Mouse (Mus musculus): ENCODE data around the gene Tjap1.

Gene Tjap1

DNA sequence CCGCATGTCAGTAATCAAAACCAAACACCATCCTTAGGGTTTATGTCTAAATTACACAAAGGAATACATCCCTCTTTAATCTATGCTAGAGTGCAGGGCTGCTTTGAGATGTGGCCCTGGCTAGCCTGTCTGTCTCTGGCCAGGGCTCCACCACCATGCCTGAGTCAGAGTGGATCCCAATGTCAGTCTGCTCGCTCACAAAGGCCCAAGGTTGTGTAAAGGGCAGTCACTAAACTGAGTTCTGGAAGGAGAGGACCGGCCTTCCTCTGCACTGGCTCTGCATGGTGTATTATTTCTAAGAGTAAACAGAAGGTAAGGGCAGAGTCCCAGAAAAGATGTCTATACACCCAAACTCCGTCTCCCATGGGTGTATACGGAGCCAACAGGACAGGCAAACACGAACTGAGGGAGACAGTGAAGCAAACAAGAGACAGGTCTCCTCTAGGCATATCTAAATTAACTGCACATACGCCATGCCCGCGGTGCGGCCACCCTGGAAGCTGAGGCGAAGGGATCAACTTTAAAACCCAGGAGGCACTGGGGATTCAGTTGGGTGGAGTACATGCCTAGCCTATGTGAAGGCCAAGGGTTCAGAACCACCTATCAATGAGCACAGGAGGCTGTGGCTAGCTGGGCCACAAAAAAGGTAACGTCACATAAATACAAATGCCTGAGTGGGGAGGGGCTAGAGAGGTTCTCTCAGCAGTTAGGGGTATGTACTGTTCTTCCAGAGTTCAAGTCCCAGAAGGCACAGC is 4.6 kb downstream of the Tjap1 start:
- no peak for DNase-seq

DNA sequence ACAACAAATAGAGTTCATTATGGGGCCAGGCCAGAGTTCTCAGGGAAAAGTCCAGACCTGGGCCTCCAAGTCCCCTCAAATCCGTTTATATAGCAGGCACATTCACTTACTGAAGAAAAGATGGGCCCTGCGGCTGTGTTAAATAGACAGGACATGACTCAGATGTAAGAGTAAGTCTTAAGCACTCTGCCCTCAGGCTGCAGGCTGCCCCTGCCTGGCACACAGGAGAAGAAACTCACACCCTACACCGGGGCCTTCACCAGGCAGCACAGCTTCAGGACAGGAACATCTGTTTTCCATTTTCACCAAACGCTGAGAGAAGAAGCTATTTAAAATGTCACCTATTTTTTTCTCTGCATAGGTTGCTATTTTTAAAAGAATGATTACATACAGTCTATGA is 5.2 kb downstream of the Tjap1 start:
- no peak for DNase-seq

DNA sequence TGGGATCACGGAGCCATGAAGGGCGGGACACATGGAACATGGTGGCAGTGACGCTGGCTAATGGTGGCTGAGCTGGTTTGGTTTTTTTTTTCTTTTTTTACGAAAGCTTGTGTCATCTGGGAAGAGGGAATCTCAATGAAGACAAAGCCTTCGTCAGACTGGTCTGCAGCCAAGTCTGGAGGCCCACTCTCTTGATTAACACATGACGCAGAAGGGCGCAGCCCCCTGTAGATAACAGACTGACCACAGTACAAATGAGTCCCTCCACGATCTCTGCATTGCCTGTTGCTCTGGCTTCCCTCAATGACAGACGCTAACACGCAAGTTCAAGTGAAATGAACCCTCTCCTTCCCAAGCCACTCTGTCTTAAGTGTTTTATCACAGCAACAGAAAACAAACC is 7.3 kb downstream of the Tjap1 start:
- DNase-seq, result peak in 1 of 2 experiments; percentile 6

DNA sequence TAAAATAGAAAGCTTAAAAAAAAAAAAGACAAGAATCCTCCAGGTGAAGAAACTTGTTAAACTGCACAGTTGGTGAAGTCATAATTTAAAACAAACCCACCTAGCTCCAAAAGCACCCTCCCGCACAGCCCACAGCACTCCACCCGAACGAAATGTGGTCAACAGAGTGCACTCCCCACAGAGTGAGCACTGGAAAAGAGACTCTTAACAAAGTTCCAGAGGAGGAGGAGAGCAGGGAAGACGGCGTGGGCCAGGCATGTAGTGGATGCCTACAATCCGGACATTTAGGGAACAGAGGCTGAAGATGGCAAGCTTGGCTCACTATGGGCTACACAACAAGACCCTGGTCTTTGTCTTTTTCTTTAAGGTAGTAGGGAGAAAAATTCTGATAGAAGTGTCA is 7.8 kb downstream of the Tjap1 start:
- peak in 1 of 2 experiments; percentile 25 for DNase-seq

DNA sequence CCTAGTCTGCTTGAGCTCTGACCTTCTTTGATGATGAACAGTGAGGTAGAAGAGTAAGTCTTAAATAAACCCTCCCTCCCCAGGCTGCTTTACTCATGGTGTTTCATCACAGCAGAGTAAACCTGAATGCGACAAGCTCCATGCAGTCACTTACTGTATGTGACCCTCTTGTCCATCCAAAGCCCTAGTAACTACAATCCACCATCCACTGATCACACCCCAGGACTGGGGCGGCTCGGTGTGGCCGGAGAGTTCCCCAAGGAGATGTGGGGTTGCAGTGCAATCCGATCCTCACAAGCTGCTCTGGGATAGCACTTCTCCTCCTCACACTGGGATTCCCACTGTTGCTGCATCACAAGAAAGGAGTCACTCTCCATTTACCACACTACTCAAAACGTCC is 8.4 kb downstream of the Tjap1 start:
- DNase-seq, result peak in 1 of 2 experiments; percentile 30

DNA sequence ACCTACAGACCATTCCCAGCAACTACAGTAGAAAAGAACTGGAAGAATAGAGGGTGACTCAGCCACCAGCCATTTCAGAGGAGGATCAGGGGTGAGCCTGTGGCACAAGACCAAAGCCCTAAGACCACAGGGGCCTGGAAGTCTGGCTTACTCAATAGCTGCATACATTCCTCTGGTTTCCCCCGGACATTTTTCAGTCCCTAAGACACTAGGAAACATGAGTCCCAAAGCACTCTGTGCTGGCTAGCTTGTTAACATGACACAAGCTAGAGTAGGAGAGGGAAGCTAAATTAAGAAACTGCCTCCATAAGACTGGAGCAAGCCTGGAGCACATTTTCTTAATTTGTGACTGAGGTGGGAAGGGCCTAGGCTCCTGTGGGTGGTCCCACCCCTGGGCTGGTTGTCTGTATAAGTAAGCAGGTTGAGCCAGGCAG is 9.0 kb downstream of the Tjap1 start:
- DNase-seq, result peak in 1 of 2 experiments; percentile 28

DNA sequence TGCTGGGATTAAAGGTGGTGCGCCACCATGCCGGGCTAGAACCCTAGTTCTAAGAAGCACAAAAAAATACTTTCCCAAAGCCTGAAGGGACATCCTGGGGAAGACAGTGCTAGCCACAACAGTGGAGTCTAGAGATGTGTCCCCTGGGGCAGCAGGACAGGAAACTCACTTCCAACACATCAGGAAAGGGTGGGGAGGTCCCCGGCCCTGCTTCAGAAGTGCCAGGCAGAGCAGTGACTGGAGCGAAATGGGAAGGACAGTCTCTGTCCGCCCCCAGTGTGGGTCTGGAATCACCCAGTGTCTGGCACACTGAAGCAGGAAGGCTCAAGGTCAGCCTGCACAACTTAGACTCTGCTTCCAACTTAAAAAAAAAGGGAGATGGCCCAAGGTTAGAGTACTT is 10.2 kb downstream of the Tjap1 start:
- DNase-seq, result peak; percentile 62 to 86

DNA sequence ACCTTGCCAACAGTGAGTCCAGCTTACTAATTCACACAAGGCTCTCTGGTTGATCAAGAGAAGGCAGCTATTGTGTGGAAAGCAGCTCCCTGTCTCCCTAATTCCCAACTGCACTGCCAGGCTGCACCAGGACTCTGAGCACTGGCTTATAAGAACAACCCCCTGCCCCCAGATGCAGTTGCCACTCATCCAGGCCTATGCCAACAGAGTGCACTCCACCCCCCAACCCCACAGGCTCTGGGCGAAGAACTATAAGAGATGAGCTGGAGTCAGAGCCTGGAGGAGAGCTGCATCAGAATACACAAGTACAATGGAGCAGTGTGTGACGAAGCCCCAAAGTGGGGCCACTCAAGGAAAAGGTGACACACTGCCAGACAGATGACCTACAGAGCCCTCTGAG is 10.8 kb downstream of the Tjap1 start:
- peak in 1 of 2 experiments; percentile 19 for DNase-seq

DNA sequence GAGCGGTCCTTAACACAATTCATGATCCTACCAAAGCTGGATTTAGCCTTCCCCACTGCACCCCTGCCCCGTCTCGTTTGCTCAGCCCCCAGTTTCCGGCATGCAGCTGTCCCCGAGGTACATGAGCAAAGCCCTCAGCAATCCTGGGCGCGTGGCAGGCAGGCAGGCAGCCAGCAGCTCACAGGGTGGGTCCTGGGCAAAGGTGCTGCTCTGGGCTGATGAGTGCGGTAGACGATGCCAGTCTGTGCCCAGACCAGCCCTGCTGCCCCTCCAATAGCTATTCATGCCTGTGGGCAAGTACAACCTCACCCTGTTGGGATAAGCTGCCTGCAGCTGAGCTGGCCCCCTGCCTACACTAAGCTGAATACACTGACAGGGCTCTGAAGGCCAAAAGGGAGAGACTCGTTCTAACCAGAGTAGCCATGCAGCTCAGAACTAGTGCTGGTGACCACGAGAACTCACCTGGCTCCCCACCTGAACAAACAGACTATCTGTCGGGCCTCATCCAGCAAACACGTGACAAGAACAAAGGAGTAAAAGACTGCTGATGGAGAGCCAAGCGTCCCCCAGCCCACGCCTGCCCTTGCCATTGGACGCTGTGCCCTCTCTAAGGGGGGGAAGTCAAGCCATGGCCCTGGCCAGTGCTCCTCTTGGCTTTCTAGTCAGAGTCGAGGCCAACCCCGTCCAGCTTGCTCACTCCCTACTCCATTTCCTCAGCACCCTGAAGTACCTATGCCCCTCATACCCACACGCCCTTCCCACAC is 12.9 kb downstream of the Tjap1 start:
- peak; percentile 58 to 85 for DNase-seq

DNA sequence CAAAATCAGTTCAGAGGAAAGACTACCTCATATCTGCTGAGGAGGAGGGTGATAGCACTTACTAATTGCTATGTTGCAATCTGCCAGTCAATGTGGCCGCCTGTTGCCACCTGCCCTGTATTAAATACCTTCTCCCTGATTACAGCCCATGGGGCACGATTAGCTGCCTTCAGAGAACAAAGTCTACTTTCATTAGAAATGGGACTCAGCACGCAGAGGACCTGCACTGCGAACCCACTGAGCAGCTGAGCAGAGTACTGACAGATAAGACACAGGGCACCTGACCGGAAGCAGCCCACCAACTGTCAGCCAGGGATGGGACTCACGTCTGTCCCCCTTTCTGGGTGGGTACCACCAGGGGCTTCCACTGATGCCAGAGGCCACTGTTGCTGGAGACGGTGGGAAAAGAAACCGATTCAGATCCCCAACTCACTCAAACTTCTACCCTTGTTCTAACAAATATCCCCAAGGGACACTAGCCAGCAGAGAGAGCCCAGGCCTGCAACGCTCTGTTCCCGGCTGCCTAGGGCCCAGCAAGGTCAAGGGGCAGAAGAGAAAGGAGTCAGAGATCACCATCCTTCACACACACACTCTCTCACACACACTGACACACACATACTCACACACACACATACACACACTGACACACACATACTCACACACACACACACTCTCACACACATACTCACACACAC is 14.7 kb downstream of the Tjap1 start:
- DNase-seq, result no peak

DNA sequence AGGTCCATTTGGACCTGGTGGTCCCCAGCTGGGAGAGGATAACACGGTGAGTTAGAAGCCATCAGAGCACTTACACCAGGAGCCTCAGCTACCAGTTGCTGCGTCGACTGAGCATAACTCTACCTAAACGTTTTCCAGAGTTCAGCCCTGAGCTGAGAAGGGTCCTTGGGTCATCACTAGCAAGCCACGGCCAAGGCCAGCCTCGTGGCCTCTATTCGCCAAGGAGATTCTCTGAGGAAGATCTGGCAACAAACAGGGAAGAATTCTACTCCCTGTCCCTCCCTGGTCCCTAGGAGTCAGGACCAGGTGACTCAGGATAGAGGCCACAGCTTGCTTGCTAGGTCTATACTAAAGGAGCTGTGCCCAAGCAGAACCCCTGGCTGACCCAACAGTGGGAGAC is 15.3 kb downstream of the Tjap1 start:
- DNase-seq, result no peak

DNA sequence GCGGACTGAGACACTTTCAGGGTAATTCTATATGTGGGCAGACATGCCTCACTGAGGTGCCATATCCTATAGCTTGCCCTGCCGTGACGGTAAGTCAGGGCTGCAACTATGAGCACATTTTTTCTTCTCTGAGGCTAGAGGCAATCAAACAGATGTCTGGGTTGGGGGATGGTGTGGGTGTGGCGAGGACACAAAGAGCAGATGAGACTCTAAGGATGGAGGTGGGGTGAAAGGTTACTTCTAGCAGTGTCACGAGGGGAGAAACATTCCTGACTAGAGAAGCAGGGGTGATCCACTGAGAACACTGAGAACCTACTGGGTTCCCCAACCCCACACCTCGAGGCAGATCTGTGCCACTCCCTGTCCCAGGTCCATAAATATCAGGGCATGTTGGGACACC is 15.8 kb downstream of the Tjap1 start:
- no peak for DNase-seq

DNA sequence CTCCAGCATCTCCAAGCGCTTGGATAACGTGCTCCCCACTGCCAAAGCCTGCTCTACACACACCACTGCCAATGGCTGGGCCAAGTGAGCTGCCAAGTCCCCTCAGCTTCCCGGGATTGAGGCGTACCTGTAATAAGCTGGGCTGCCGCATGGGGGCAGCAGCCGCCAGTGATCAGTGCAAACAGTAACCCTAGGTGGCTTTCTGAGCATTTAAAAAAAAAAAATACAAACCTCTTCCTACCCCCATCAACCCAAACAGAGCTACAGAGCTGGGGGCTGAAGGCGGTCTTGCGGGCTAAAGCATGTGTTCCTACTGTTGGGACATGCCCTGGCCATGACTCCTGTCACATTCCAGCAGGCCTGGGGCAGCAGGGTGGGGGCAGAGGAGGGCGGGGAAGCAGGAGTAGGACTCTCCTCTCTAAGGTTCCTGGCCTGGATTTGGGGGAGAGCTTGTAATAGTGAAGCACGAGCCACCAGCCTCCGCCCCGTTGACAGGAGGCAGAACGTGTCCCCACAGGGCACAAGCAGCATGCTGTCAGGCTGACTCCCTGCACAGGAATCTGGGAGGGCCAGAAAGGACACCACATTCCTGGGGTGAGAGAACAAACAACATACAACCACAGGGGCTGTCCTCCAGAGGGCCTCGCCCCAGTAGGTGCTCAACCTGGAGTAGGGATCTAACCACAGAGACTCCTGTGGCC is 16.8 kb downstream of the Tjap1 start:
- peak; percentile 77 to 80 for DNase-seq

DNA sequence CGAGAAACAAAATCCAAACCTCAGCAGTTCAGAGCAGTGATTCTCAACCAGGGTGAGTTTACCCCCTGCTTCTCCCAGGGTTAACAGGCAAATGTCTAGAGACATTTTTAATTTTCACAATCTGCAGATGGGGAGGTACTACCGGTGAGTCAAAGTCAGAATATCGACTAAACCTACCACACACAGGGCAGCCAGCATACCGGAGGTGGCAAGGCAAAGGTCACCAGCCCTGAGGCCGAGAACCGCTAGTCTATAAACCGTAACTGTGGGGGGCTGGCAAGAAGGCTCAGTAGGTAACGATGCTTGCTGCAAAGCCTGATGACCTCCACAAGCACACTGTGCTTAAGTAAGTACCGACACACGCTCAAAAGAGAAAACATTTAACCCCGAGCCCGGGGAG is 17.3 kb downstream of the Tjap1 start:
- no peak for DNase-seq

DNA sequence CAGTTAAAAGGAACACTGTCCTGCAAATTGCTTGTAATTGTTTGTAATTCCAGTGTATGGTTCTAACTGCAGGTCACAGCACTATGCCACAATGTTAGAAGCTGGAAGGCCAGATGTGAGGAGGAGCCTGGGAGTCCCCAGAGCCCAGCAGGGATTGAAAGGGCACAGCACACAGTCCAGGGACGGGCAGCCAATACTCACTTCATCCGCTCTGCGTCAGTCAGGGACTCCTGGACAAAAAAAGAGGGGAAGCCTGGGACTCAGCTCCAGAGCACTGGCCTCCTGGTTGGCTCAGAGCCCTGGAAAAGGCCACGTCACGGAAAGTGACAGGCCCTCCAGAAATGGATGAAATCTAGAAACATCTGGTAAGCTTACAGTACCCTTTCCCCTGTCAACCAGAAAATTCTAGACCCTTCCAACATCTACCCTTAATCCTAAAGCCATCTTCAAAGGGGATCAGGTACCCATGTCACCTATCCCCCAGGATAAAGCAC is 20.6 kb downstream of the Tjap1 start:
- no peak for DNase-seq

DNA sequence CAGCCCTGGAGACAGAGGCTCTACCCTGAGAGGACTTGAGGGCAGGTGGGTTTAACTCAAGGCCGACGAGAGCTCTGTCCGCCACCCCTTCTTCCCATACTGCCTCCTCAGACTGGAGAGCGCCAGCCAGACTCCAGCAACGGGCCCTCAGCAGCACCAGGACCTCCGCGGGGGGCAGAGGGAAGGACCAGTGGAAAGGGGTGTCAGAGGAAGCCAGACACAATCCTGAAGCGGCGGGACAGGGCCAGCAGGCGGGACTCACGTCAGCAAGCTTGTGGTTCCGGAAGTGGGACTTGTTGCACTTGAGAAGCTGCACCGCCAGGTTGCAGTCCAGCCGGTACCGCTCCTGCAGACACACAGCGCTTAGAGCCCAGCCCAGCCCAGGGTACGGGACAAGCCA is 23.2 kb downstream of the Tjap1 start:
- no peak for DNase-seq

DNA sequence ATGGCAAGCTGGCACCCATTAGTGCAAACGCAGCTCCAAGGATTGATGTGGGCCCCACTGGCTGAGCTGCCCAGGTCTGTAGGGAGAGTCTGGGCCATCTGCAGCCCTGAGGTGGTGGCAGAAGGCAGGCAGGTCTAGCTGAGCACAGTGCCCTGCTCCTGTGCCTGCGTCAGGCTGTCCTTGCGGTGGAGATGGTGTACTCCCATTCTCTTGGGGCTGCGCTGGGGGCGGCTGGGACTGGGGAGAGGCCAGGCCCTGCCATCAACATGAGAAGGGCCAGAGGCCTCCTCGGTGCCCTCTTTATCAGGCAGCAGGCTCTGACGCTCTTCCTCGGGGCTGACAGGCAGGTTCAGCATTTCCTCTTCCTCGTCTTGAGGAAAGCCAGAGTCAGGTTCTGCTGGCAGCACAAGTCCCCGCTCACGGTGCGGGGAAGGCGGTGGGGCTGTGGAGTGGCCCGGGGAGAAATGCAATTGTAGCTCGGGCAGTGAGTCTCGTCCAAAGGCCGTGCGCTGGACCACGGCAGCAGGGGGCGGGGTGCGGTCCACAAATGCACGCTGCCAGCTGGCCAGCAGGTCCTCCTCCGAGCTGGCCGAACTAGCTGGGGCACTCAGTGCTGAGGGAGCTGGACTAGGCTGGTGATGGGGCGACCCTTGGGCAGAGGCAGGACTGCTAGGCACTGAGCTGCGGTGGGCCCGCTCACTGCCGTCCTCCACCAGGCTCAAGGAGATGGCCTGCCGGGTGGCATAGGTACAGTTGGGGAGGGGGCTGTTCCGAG is 24.4 kb downstream of the Tjap1 start:
- DNase-seq, result peak; percentile 22 to 65

DNA sequence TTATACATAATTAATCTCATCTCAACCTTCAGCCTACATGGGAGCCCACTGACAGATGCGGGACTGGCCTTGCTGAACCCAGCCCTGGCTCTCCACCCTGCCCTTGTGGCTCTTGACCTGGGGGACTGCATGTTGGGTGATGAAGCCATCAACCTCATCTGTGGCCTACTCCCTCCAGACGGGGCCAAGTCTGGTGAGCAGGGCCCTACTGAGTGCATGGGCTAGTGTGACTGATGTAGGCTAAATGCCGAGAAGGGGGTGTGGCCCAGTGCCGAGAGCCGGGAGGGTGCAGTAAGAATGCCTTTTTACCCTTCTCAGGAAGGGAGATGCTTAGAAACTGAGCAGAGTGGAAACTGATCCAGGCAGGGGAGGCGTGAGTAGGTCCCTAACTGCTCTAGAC is 27.7 kb downstream of the Tjap1 start:
- no peak for DNase-seq

DNA sequence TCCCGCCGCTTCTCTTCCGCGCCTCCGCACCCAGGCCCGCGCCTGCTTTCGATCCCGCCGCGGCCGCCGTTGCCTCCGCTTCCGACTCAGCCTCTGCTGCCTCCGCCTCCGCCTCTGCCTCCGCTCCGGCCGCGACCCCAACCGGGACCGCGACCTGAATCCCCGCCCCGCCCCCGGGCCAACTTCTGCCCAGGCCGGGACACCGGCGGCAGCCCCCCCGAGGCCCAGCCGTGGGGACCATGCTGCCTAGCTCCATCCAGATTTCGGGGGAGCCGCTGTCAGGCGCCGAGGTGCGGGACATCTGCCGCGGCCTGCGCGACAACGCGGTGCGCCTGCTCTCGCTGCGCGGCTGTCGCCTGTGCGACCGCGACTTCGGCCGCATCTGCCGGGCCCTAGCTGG is 28.7 kb downstream of the Tjap1 start:
- peak; percentile 27 to 61 for DNase-seq

DNA sequence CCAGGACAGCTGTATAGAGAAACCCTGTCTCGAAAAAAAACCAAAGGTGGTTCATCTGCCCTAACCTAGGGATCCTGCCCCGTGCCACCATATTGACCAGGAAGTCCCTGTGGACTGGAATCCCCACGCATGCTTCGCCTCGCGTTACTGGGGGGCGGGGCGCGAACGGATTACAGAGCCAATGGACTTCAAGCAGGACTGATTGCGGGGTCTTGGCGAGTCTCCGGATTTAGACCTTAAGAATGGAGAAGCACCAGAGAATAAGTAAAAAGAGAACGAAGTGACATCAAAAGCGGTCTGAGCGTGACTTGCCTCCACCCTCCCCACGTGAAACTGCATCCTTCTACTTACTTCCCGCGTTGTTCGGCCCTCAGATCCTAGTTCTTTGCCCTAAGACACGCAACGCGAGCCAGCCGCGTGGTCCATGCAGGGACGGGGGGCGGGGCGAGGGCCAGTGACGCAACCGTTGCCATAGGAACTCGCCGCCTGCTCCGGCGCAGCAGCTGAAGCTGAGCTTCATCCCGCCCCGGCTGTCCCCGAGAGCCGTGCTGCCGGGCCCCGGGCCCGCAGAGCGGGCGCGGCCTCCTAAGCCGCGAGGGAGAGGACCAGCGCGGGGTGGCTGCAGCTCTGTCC is 29.3 kb downstream of the Tjap1 start, which contains the start of gene Lrrc73:
Gene Lrrc73, plus strand, starts transcription at position 80 of the 633 bp plus-strand sequence.
- DNase-seq, result peak; percentile 96

Data from kidney, postnatal 25 days (tissue).